Mouse (Mus musculus) forebrain, embryonic 16.5 days (tissue): ENCODE measurements around the gene Mpnd. TPM values are rescaled to one million over a fixed set of nuclear protein-coding genes. Genes with fewer than 3 reads are reported as not detected.

Experiments
- ATAC-seq: fragments of 200-750 bp; cut with Nextera tagmentation; 2 replicates; pipeline ENCODE4 v1.8.0; 2017; ENCODE audit warnings: mild to moderate bottlenecking, moderate library complexity
- H3K27ac ChIP-seq: fragments of 300-500 bp; sonication (generic); 2 replicates; pipeline ENCODE4 v1.5.1; 2014; ENCODE audit warnings: low read length, control low read depth
- H3K27me3 ChIP-seq: fragments of 300-500 bp; sonication (generic); replicated peaks from 2 replicates; pipeline ENCODE4 v1.6.1; 2014; ENCODE audit warnings: low read length; ENCODE audit not compliant: control insufficient read depth, insufficient read depth
- H3K36me3 ChIP-seq: fragments of 300-500 bp; sonication (generic); 2 replicates; pipeline ENCODE4 v1.6.1; 2014; ENCODE audit not compliant: control insufficient read depth, insufficient read depth
- H3K4me1 ChIP-seq: fragments of 300-500 bp; sonication (generic); replicated peaks from 2 replicates; pipeline ENCODE4 v1.6.1; 2014; ENCODE audit warnings: low read length; ENCODE audit not compliant: control insufficient read depth, insufficient read depth
- H3K4me2 ChIP-seq: fragments of 300-500 bp; sonication (generic); 2 replicates; pipeline ENCODE4 v1.6.1; 2014; ENCODE audit warnings: mild to moderate bottlenecking, low read length, control low read depth
- H3K4me3 ChIP-seq: fragments of 300-500 bp; sonication (generic); replicated peaks from 2 replicates; pipeline ENCODE4 v1.5.1; 2014; ENCODE audit warnings: mild to moderate bottlenecking, low read length, control low read depth
- H3K9ac ChIP-seq: fragments of 300-500 bp; sonication (generic); replicated peaks from 2 replicates; pipeline ENCODE4 v1.6.1; 2014; ENCODE audit warnings: low read depth, low read length, control low read depth
- H3K9me3 ChIP-seq: fragments of 300-500 bp; sonication (generic); 2 replicates; pipeline ENCODE4 v1.6.1; 2016; ENCODE audit warnings: low read length; ENCODE audit not compliant: control insufficient read depth
- WGBS: fragments of 180-500 bp; shearing (Covaris S2); extraction: QIAGEN DNeasy Blood & Tissue Kit; methylation state at CpG from one replicate; pipeline ENCODE4 v1.1.7; 2014; 5-methylcytosine and 5-hydroxymethylcytosine counted together
- polyA plus RNA-seq: library from polyadenylated mRNA; unstranded; fragments of >200 nt; fragmentation: Nextera tagmentation; extraction: Ambion mirVana; gene quantifications from 2 replicates; pipeline ENCODE4 v1.2.1, GENCODE M21; 2015

Gene Mpnd
- polyA plus RNA-seq, 1 experiment from 2014 or later: 157 TPM

DNA sequence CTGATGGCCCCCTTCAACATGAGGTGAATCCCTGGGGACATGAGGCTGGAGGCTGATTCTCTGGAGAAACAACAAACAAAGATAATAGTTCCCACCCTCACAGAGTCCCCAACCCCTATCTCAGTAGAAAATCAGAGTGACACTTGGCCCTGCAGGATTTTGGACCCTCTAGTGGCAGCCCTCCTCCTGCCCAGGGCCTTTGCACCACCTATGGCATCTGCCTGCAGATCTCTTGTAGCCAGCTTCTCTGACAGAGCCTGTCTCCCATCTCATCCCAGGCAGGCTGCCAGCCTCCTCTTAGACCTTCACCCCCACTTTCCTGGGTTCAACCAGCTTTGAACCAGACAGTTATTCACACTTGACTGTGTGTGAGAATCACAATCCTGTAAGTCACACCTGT lies 44.7 kb upstream of the Mpnd start:
- H3K9ac ChIP-seq: no peak overlapping the region
- H3K27ac ChIP-seq: no peak overlapping the region
- H3K4me3 ChIP-seq: no peak overlapping the region
- no peaks in the 10 kb centered on the region for H3K9me3 ChIP-seq
- H3K4me1 ChIP-seq: peaks cover 21% of the 10 kb centered on the region
- H3K27me3 ChIP-seq: no peaks in the 10 kb centered on the region
- H3K4me2 ChIP-seq: no peak overlapping the region
- no peak for ATAC-seq
- H3K36me3 ChIP-seq: peaks cover 2% of the 10 kb centered on the region; the same call in 1 of the 2 replicates

DNA sequence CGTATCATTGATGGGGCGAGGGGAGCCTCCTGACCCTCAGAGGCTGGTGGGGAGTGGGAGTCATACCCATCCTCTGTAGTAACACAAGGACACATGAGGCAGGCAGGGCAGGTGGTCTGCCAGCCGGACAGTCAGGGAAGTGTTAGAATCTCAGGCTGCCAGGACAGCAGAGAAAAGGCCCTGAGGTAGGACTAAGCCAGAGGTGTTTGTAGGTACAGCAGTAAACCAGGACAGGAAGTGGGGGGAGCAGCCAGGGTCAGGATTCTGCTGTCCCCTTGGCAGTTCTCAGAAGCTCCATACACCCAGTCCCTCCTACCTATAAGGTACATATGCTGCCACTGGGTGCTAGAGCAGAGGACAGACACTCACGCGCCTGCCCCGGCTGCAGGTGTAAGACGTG lies 43.9 kb upstream of the Mpnd start:
- Histone ChIP-seq H3K4me2 (no peak overlapping the region), H3K4me3 (no peak overlapping the region), H3K27ac (no peak overlapping the region), H3K9ac (no peak overlapping the region), H3K27me3 (no peaks in the 10 kb centered on the region), H3K36me3 (peaks cover 2% of the 10 kb centered on the region), H3K9me3 (no peaks in the 10 kb centered on the region), H3K4me1 (peaks cover 16% of the 10 kb centered on the region)
- 91% methylated on average over 7 of the region's 7 CpGs for WGBS
- no peak for ATAC-seq

DNA sequence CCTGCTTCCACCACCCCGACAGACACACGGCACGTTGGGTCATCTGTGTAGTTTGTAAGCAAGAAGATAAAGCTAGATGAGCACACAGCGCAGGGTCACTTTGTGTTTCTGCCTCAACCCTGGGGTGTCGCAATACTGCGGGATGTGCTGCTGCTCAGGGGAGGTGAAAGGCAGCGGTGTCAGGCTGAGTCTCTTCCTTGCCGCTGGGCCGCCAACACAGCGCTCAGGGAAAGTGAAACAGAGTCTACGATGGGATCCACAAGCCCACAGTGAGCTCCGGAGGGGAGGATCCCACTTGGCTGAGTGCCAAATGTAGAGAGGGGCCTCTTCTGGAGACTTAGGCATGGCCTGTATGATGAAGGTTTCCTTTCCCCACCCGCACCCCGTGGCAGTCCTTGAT lies 42.3 kb upstream of the Mpnd start:
- 77% methylated on average over 14 of the region's 14 CpGs for WGBS
- H3K9me3 ChIP-seq: no peaks in the 10 kb centered on the region
- peaks cover 2% of the 10 kb centered on the region for H3K36me3 ChIP-seq
- no peak for ATAC-seq
- peaks cover 14% of the 10 kb centered on the region for H3K4me1 ChIP-seq
- no peak overlapping the region for H3K27ac ChIP-seq
- no peak overlapping the region for H3K4me3 ChIP-seq
- no peak overlapping the region for H3K4me2 ChIP-seq
- no peaks in the 10 kb centered on the region for H3K27me3 ChIP-seq
- H3K9ac ChIP-seq: no peak overlapping the region

DNA sequence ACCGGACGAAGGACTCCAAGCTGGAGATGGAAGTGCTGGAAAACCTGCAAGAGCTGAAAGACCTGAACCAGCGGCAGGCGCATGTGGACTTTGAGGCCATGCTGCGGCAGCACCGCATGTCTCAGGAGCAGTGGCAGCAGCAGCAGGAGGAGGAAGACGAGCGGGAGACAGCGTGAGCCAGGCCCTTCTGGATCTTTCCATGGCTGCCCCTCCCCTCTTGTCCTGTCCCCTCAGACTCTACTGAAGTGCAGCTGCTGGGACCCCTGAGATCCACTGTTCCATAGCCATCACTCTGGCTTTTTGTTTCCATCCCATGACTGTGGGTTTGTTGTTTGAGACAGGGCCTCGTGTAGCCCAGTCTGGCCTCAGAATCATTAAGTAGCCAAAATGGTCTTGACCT lies 41.0 kb upstream of the Mpnd start:
- H3K36me3 ChIP-seq: peaks cover 2% of the 10 kb centered on the region
- H3K4me3 ChIP-seq: no peak overlapping the region
- H3K27ac ChIP-seq: no peak overlapping the region
- ATAC-seq: no peak
- H3K27me3 ChIP-seq: no peaks in the 10 kb centered on the region
- H3K4me1 ChIP-seq: peaks cover 9% of the 10 kb centered on the region
- 89% methylated on average over 10 of the region's 10 CpGs for WGBS
- H3K9me3 ChIP-seq: no peaks in the 10 kb centered on the region
- H3K9ac ChIP-seq: no peak overlapping the region
- no peak overlapping the region for H3K4me2 ChIP-seq

DNA sequence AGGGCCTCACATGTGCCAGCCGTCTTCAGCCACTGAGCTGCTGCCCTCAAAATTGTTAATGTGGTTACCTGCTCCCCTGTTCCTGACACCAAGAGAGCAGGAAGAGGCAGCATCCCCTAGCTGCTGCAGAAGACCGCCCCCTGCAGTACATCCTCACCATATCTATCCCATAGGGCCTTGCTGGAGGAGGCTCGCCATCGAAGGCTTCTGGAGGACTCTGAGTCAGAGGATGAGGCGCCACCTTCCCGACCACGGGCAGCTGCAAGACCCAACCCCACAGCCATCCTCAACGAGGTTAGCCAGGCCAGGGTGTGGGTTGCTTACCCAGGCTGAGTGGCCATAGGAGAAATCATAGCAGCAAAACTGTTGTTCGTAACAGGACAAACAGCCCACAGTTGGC lies 40.5 kb upstream of the Mpnd start:
- no peak overlapping the region for H3K4me2 ChIP-seq
- WGBS: 84% methylated on average over 9 of the region's 9 CpGs
- no peaks in the 10 kb centered on the region for H3K9me3 ChIP-seq
- H3K36me3 ChIP-seq: peaks cover 2% of the 10 kb centered on the region
- no peak for ATAC-seq
- no peak overlapping the region for H3K4me3 ChIP-seq
- H3K4me1 ChIP-seq: peaks cover 9% of the 10 kb centered on the region
- H3K9ac ChIP-seq: no peak overlapping the region
- H3K27me3 ChIP-seq: no peaks in the 10 kb centered on the region
- no peak overlapping the region for H3K27ac ChIP-seq

DNA sequence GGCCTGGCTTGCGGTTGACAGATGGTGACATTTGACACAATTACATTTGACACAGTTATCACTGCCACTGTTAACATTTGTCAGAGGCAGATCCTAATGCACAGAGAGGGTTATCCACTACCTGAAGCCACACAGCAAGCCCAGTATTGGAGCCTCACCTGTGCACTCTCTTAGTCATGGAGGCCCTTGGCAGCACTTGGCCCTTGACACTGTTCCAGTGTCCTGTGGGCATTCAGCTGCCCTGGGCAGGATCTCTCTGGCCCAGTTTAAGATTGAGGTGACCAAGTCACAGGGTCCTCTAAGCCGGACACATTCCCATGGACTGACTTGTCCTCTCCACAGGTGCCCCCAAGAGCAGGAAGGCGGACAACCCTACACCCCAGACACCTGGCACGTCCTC lies 38.3 kb upstream of the Mpnd start:
- ATAC-seq: no peak
- Histone ChIP-seq H3K9ac (no peak overlapping the region), H3K27me3 (no peaks in the 10 kb centered on the region), H3K4me3 (no peak overlapping the region), H3K4me2 (no peak overlapping the region), H3K9me3 (no peaks in the 10 kb centered on the region), H3K27ac (no peak overlapping the region), H3K36me3 (peaks cover 2% of the 10 kb centered on the region), H3K4me1 (peaks cover 18% of the 10 kb centered on the region)
- WGBS: 93% methylated on average over 4 of the region's 4 CpGs

DNA sequence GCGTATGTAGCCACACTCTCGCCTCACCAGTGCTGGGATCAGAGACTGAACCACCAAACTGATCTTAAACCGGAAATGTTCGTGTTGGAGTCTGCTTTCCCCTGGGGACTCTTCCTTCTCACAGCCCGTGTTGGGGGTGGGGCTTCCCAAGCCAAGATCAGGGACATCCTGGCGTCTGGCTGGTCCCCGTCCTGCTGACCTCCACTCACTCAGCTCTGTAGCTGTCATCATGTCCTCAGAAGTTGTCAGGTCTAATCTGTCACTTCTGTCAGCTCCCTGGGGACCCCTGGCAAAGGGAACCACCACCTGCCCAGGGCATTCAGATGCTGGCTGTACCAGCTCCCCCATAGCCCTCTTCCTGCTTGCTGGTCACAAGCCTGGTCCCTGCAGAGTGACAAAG lies 37.3 kb upstream of the Mpnd start:
- 75% methylated on average over 7 of the region's 7 CpGs for WGBS
- Histone ChIP-seq H3K9ac (peak overlapping the region; percentile 30; the same call in 1 of the 2 replicates), H3K27me3 (no peaks in the 10 kb centered on the region), H3K27ac (no peak overlapping the region), H3K9me3 (no peaks in the 10 kb centered on the region), H3K4me2 (no peak overlapping the region), H3K36me3 (peaks cover 2% of the 10 kb centered on the region), H3K4me3 (no peak overlapping the region), H3K4me1 (peaks cover 18% of the 10 kb centered on the region)
- no peak for ATAC-seq

DNA sequence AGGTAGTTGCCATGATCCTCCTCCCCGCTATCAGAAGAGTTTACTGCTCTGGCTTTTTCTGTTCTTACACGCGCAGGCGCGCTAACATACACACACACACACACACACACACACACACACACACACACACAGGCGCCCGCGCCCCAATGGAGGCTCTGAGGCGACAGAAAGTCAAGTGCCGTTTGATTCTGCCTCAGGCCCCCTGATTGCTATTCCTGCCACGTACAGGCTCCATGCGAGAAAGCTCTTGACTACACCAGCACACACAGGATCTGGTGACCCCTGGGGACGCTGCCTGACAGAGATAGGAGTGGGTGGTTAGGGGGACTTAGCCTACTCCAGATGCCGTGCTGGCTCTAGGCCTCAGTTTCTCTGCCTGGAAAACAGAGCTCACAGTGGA lies 36.0 kb upstream of the Mpnd start:
- Histone ChIP-seq H3K4me1 (peaks cover 18% of the 10 kb centered on the region), H3K27me3 (no peaks in the 10 kb centered on the region), H3K9ac (peak overlapping the region; percentile 95), H3K36me3 (peaks cover 2% of the 10 kb centered on the region), H3K27ac (peak overlapping the region; percentile 59), H3K9me3 (no peaks in the 10 kb centered on the region), H3K4me3 (peak overlapping the region; percentile 78; the same call in 1 of the 2 replicates), H3K4me2 (peak overlapping the region; percentile 84)
- 32% methylated on average over 14 of the region's 14 CpGs for WGBS
- ATAC-seq: peak; percentile 42

DNA sequence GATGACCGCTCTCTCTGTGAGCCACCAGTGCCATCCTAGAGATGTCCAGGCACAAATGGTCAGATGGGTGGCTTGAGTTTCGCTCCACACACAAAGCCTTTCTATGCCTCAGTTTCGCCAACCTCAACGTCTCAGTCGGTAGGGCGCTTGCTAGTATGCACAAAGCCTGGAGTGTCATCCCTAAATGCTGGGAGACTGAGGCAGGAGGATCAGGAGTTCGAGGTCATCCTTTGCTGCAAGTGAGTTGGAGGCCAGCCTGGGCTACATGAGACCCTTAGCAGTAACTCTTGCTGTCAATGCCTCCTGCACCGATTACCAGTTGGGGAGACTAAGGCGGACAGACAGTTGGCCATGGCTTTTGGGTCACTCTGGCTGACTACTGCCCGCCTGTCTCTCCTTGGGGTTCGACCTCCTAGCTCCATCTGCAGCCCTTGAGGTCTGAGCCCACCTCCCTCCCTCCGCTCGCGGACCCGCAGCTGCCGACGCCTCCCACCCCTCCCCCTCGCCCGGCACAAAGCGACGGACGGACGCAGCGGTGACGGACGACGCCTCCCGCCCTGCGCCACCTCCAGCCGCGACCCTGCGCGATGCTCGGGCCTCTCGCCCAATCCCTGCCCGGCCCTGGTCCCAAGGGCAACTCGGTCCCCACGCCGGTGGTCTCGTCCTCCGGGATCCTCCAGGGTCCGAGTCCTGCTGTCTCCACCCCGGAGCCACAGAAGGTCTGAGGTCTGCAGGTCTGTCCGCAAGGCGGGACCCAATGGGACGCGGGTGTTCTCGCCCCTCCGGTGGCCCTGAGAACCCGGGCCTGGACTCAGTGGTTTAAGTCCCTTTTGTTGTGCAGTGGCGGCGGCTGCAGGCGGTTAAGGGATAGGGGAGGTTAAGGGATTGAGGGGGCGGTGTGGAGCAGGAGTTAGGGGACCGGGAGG lies 35.3 kb upstream of the Mpnd start, which contains the start of gene Shd:
Gene Shd, plus strand, starts transcription at position 502 of the 926 bp plus-strand sequence.
- ATAC-seq: peak; percentile 58
- 7% methylated on average over 54 of the region's 55 CpGs for WGBS

More for the DNA sequence above, 35.3 kb upstream of the Mpnd start, which contains the start of gene Shd:
- Histone ChIP-seq H3K9me3 (no peaks in the 10 kb centered on the region), H3K9ac (peak within 1 kb of the TSS; percentile 95), H3K27ac (peak within 1 kb of the TSS; percentile 59), H3K4me2 (peak within 1 kb of the TSS; percentile 84), H3K36me3 (no peaks in the 10 kb centered on the region; the same call in 1 of the 2 replicates), H3K4me3 (peak within 1 kb of the TSS; percentile 78), H3K4me1 (peaks cover 18% of the 10 kb centered on the region), H3K27me3 (no peaks in the 10 kb centered on the region)
